In the genomic region with DNA sequence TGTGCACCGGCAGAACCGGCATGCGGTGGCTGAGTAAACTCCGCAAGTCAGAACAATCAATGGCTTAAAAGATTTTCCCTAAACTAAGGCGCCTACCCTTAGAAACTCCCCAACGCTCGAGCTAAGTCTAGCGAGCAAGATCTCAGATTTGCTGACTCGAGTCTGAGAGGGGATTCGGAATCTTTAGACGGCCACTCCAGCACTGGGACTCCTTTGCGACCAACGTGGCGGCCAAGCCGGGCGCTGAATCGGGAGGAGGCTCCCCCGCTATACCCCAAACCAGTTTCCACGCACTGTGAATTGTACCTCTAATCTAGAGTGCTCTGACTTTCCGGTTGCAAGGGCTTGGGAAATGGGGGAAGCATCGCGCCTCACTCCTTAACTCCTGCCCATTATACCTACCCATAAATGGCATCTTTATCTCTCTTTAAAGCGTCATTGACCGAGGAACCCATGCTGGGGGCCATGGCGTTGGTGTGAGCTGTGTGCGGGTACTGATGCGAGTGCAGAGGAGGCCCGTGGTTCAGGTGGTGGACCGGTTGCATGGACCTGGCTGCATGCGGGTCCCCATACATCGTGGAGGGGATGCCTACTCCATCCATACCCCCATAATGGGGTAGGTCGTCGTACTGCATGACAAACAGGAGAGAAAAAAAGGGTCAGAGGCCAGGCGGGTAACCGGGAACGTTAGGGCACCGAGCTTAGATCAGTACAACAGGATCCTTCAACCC, we compare ENCODE assay signal across 8 mouse cellular contexts. TPM values are rescaled to one million over a fixed set of nuclear protein-coding genes. Genes with fewer than 3 reads are reported as not detected.
DNase-seq lines count a peak whose midpoint lies in the region; ATAC-seq lines count a peak whose summit lies in the region.

No protein-coding gene starts in this region.

- H3K9ac ChIP-seq in kidney, embryonic 14.5 days (ENCODE audit: low read depth, low read length) = peak overlapping the region; percentile 93
- peak overlapping the region; percentile 100 for H3K9ac ChIP-seq in heart, embryonic 13.5 days
- peak overlapping the region; percentile 46 for H3K9ac ChIP-seq in limb, embryonic 13.5 days
- peak overlapping the region; percentile 70 for H3K9ac ChIP-seq in neural tube, embryonic 15.5 days (replicated peaks)

- H3K4me2 ChIP-seq in kidney, embryonic 14.5 days (replicated peaks; ENCODE audit: low read depth, low read length) = peak overlapping the region; percentile 73
- H3K4me2 ChIP-seq in heart, embryonic 13.5 days = peak overlapping the region; percentile 70
- H3K4me2 ChIP-seq in limb, embryonic 13.5 days (replicated peaks) = peak overlapping the region; percentile 70
- peak overlapping the region; percentile 87 for H3K4me2 ChIP-seq in neural tube, embryonic 15.5 days

- H3K4me3 ChIP-seq in kidney, embryonic 14.5 days (ENCODE audit: low read length) = peak overlapping the region; percentile 73
- peak overlapping the region; percentile 84 for H3K4me3 ChIP-seq in heart, embryonic 13.5 days
- H3K4me3 ChIP-seq in limb, embryonic 13.5 days = peak overlapping the region; percentile 58
- H3K4me3 ChIP-seq in neural tube, embryonic 15.5 days (replicated peaks) = peak overlapping the region; percentile 73

- ATAC-seq in kidney, embryonic 14.5 days (ENCODE audit: low FRiP score, low TSS enrichment) = no peak
- ATAC-seq in heart, embryonic 13.5 days (ENCODE audit: extremely low read depth, insufficient number of reproducible peaks, low FRiP score, low TSS enrichment) = no peak
- ATAC-seq in limb, embryonic 13.5 days (ENCODE audit: low FRiP score, low read depth) = no peak
- no peak for ATAC-seq in neural tube, embryonic 15.5 days (ENCODE audit: low FRiP score)

- under 1% methylated on average over 37 of the region's 37 CpGs for WGBS in kidney, embryonic 14.5 days
- WGBS in heart, embryonic 13.5 days = under 1% methylated on average over 37 of the region's 37 CpGs
- WGBS in limb, embryonic 13.5 days = 1% methylated on average over 37 of the region's 37 CpGs
- WGBS in neural tube, embryonic 15.5 days = 2% methylated on average over 37 of the region's 37 CpGs

- H3K4me1 ChIP-seq in kidney, embryonic 14.5 days (ENCODE audit: control insufficient read depth, insufficient read depth, low read length) = peaks cover 10% of the 10 kb centered on the region; the same call in 1 of the 2 replicates
- H3K4me1 ChIP-seq in heart, embryonic 13.5 days = peaks cover 32% of the 10 kb centered on the region
- peaks cover 15% of the 10 kb centered on the region for H3K4me1 ChIP-seq in limb, embryonic 13.5 days
- peaks cover 18% of the 10 kb centered on the region for H3K4me1 ChIP-seq in neural tube, embryonic 15.5 days

- no peak for DNase-seq in kidney, adult 11 months
- peak; percentile 57 to 69 for DNase-seq in cerebellum, postnatal 14 days
- no peak for DNase-seq in ovary, postnatal 10 days (ENCODE audit: low spot score)
- DNase-seq in urinary bladder, postnatal 10 days (ENCODE audit: low spot score) = no peak

- peaks cover 12% of the 10 kb centered on the region; the same call in 1 of the 2 replicates for H3K36me3 ChIP-seq in kidney, embryonic 14.5 days (ENCODE audit: control insufficient read depth, insufficient read depth, low read length)
- H3K36me3 ChIP-seq in heart, embryonic 13.5 days = peaks cover 38% of the 10 kb centered on the region
- H3K36me3 ChIP-seq in limb, embryonic 13.5 days = no peaks in the 10 kb centered on the region
- no peaks in the 10 kb centered on the region for H3K36me3 ChIP-seq in neural tube, embryonic 15.5 days

- peak overlapping the region; percentile 99 for H3K27ac ChIP-seq in kidney, embryonic 14.5 days (ENCODE audit: low read depth, low read length)
- peak overlapping the region; percentile 100 for H3K27ac ChIP-seq in heart, embryonic 13.5 days (replicated peaks)
- H3K27ac ChIP-seq in limb, embryonic 13.5 days = no peak overlapping the region
- peak overlapping the region; percentile 100 for H3K27ac ChIP-seq in neural tube, embryonic 15.5 days (replicated peaks)

- no peaks in the 10 kb centered on the region for H3K27me3 ChIP-seq in kidney, embryonic 14.5 days (ENCODE audit: control insufficient read depth, insufficient read depth, low read length)
- no peaks in the 10 kb centered on the region for H3K27me3 ChIP-seq in heart, embryonic 13.5 days (replicated peaks)
- peaks cover 72% of the 10 kb centered on the region for H3K27me3 ChIP-seq in limb, embryonic 13.5 days
- no peaks in the 10 kb centered on the region for H3K27me3 ChIP-seq in neural tube, embryonic 15.5 days (replicated peaks)

- H3K9me3 ChIP-seq in kidney, embryonic 14.5 days (ENCODE audit: control insufficient read depth, low read length) = no peaks in the 10 kb centered on the region
- H3K9me3 ChIP-seq in heart, embryonic 13.5 days = no peaks in the 10 kb centered on the region
- H3K9me3 ChIP-seq in limb, embryonic 13.5 days = no peaks in the 10 kb centered on the region
- no peaks in the 10 kb centered on the region for H3K9me3 ChIP-seq in neural tube, embryonic 15.5 days (replicated peaks)

RNA-seq across cellular contexts. Expression of a gene that starts 2.9 kb away (rescaled TPM):
- polyA plus RNA-seq in kidney, embryonic 14.5 days (2014; fragmentation: Nextera tagmentation; extraction: Ambion mirVana) = 54.6 and 109 TPM in 2 replicates
- 65.4 and 68.5 TPM in 2 replicates for polyA plus RNA-seq in heart, embryonic 13.5 days (2015; fragmentation: Nextera tagmentation; extraction: Ambion mirVana)
- polyA plus RNA-seq in limb, embryonic 13.5 days (2015; fragmentation: Nextera tagmentation; extraction: Ambion mirVana) = 20.9 and 24.5 TPM in 2 replicates
- 156 and 166 TPM in 2 replicates for polyA plus RNA-seq in neural tube, embryonic 15.5 days (2015; fragmentation: Nextera tagmentation; extraction: Ambion mirVana)

Comparison
In these comparisons a context has a peak if more than half of its experiments do, and no peak if none do; other contexts are left out.
1. H3K9ac ChIP-seq: peak in every context shown above with its lines; median percentile 100 in heart, embryonic 13.5 days; 93 in kidney, embryonic 14.5 days; 70 in neural tube, embryonic 15.5 days; 46 in limb, embryonic 13.5 days.
2. DNase-seq: peak in cerebellum, postnatal 14 days (2 of 2); none in kidney, adult 11 months (single experiment), ovary, postnatal 10 days (single experiment) and urinary bladder, postnatal 10 days (single experiment).
3. Peak in every context shown above with its lines, with median percentiles within 50 percentile points of each other: H3K4me2 ChIP-seq and H3K4me3 ChIP-seq.